Mouse (Mus musculus): ENCODE measurements around the gene Cblb. TPM values are rescaled to one million over a fixed set of nuclear protein-coding genes. Genes with fewer than 3 reads are reported as not detected.

Gene Cblb
- total RNA-seq, 2 experiments from 2014 or later: 7.4 to 18.3 TPM

GRCm38 (mm10) chr16:52069648-52070047 is 38.6 kb downstream of the Cblb start:
- ATAC-seq (replicated peaks; ENCODE audit: poor library complexity): no peak

- no peak for ATAC-seq (replicated peaks; ENCODE audit: poor library complexity)
These were observed 39.1 kb downstream of the Cblb start for GRCm38 (mm10) chr16:52070128-52070527.

- ATAC-seq (replicated peaks; ENCODE audit: poor library complexity): no peak
These were observed 40.3 kb downstream of the Cblb start for GRCm38 (mm10) chr16:52071290-52071689.

- no peak for ATAC-seq (replicated peaks; ENCODE audit: poor library complexity)
These were observed 40.8 kb downstream of the Cblb start for GRCm38 (mm10) chr16:52071766-52072209.

GRCm38 (mm10) chr16:52076652-52077051 is 45.6 kb downstream of the Cblb start:
- no peak for ATAC-seq (replicated peaks; ENCODE audit: poor library complexity)

- no peak for ATAC-seq (replicated peaks; ENCODE audit: poor library complexity)
These were observed 46.9 kb downstream of the Cblb start for GRCm38 (mm10) chr16:52077901-52078300.

- ATAC-seq (replicated peaks; ENCODE audit: poor library complexity): no peak
These were observed 47.9 kb downstream of the Cblb start for GRCm38 (mm10) chr16:52078758-52079474.

GRCm38 (mm10) chr16:52079475-52079823 is 48.4 kb downstream of the Cblb start:
- no peak for ATAC-seq (replicated peaks; ENCODE audit: poor library complexity)

GRCm38 (mm10) chr16:52080619-52081395 is 49.8 kb downstream of the Cblb start:
- ATAC-seq (replicated peaks; ENCODE audit: poor library complexity): peak; percentile 21

- peak; percentile 88 for ATAC-seq (replicated peaks; ENCODE audit: poor library complexity)
These were observed 50.7 kb downstream of the Cblb start for GRCm38 (mm10) chr16:52081756-52082155.

GRCm38 (mm10) chr16:52086793-52087450 is 55.9 kb downstream of the Cblb start:
- ATAC-seq (replicated peaks; ENCODE audit: poor library complexity): no peak

GRCm38 (mm10) chr16:52089354-52089753 is 58.3 kb downstream of the Cblb start:
- no peak for ATAC-seq (replicated peaks; ENCODE audit: poor library complexity)

- peak; percentile 84 for ATAC-seq (replicated peaks; ENCODE audit: poor library complexity)
These were observed 59.9 kb downstream of the Cblb start for GRCm38 (mm10) chr16:52090899-52091298.

GRCm38 (mm10) chr16:52093325-52094253 is 62.6 kb downstream of the Cblb start:
- no peak for ATAC-seq (replicated peaks; ENCODE audit: poor library complexity)

GRCm38 (mm10) chr16:52094735-52095459 is 63.9 kb downstream of the Cblb start:
- ATAC-seq (replicated peaks; ENCODE audit: poor library complexity): peak; percentile 74

GRCm38 (mm10) chr16:52095643-52096042 is 64.6 kb downstream of the Cblb start:
- ATAC-seq (replicated peaks; ENCODE audit: poor library complexity): peak; percentile 6; the same call in 1 of the 2 replicates

GRCm38 (mm10) chr16:52100466-52100865 is 69.4 kb downstream of the Cblb start:
- no peak for ATAC-seq (replicated peaks; ENCODE audit: poor library complexity)

- ATAC-seq (replicated peaks; ENCODE audit: poor library complexity): no peak
These were observed 73.6 kb downstream of the Cblb start for GRCm38 (mm10) chr16:52104608-52105007.

GRCm38 (mm10) chr16:52107836-52108235 is 76.8 kb downstream of the Cblb start:
- no peak for ATAC-seq (replicated peaks; ENCODE audit: poor library complexity)

GRCm38 (mm10) chr16:52114473-52114872 is 83.4 kb downstream of the Cblb start:
- no peak for ATAC-seq (replicated peaks; ENCODE audit: poor library complexity)
